Mouse (Mus musculus): Measurements from ENCODE around the gene Anks1b. TPM values are rescaled to one million over a fixed set of nuclear protein-coding genes. Genes with fewer than 3 reads are reported as not detected.

The Anks1b gene
- total and polyA plus RNA-seq, 3 experiments, result 0.11 TPM; not detected in 2

DNA sequence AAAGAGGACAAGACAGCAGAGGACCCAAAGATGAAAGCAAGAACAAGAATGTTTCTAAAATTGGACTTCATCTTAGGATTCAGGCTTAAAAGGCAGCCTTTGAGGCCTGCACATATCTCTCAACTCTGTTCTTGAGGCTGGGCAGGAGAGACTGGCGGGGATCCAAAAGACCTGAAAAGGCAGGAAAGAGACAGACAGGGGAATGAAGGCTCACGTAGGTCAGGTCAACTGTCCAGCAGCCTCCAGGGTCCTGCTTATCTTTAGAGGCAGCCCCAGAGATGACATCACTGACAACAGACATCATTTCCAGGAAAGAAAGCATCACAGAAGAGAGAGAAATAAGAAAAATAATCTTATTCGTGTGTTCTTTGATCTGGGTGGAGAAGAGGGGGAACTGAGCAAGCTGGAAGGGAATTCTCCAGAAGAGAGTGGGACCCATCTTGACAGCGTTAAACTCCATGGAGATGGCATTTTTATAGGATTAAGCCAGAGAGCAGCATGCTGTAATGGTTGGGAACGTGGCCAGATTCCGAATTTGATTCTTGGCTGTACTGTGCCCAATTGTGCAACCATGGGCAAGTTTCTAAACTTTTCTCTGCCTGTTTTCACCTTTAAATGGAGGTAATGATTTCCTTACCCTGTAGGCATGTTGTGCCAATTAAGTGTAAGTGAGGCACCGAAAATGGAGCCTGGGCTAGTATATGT lies 784.3 kb downstream of the Anks1b start:
- TF ChIP-seq CTCF (IDR thresholded peaks at IDR 0.05; ENCODE audit: low read depth, low read length) (no peak), POLR2AphosphoS5 (IDR thresholded peaks at IDR 0.05; ENCODE audit: insufficient replicate concordance, low read depth, low read length) (no peak), GATA2 (IDR thresholded peaks at IDR 0.05; ENCODE audit: borderline replicate concordance, low read depth, low read length) (no peak), GATA1 (IDR thresholded peaks at IDR 0.05; ENCODE audit: borderline replicate concordance, low read length) (no peak), TAL1 (conservative IDR thresholded peaks at IDR 0.05; ENCODE audit: low read depth, low read length) (no peak)
- no peak for DNase-seq (ENCODE audit: low spot score)

DNA sequence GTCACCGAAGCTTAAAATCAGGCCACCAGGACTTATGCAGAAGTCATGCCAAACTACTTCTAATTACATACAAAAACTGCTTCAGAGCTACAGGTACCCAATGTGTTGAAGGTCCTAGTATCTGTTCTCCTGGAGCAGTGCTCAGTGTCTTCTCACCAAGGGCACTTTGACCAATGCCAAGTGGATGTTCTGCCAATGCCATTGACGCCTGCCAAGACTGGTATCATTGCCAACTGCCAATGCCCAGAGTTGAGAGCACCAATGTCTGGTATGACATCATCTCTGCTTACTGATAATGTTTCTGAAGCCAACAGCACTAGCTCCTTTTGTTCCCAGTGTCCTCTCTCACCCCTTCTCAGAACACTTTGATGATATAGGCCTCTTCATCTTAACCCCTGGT lies 793.4 kb downstream of the Anks1b start:
- Histone ChIP-seq H3K4me3 (ENCODE audit: low read depth, low read length) (no peak overlapping the region), H3K36me3 (replicated peaks) (no peaks in the 10 kb centered on the region), H3K4me1 (ENCODE audit: insufficient read depth, low read depth, low read length) (no peaks in the 10 kb centered on the region), H3K27me3 (ENCODE audit: insufficient read depth, low read length) (no peaks in the 10 kb centered on the region), H3K9me3 (replicated peaks) (peaks cover 3% of the 10 kb centered on the region)
- TF ChIP-seq GATA1 (IDR thresholded peaks at IDR 0.05; ENCODE audit: borderline replicate concordance, low read length), result no peak
- ATAC-seq (ENCODE audit: extremely low read depth, insufficient number of reproducible peaks, low FRiP score, poor library complexity, severe bottlenecking) (no peak), DNase-seq (ENCODE audit: low spot score) (no peak)

More for the DNA sequence above, 784.3 kb downstream of the Anks1b start:
- Histone ChIP-seq H3K4me1 (ENCODE audit: insufficient read depth, low read depth, low read length) (no peaks in the 10 kb centered on the region), H3K9me3 (replicated peaks) (peaks cover 5% of the 10 kb centered on the region), H3K27me3 (ENCODE audit: insufficient read depth, low read length) (no peaks in the 10 kb centered on the region), H3K4me3 (ENCODE audit: low read depth, low read length) (no peak overlapping the region), H3K36me3 (replicated peaks) (no peaks in the 10 kb centered on the region)
- no peak for ATAC-seq (ENCODE audit: extremely low read depth, insufficient number of reproducible peaks, low FRiP score, poor library complexity, severe bottlenecking)

DNA sequence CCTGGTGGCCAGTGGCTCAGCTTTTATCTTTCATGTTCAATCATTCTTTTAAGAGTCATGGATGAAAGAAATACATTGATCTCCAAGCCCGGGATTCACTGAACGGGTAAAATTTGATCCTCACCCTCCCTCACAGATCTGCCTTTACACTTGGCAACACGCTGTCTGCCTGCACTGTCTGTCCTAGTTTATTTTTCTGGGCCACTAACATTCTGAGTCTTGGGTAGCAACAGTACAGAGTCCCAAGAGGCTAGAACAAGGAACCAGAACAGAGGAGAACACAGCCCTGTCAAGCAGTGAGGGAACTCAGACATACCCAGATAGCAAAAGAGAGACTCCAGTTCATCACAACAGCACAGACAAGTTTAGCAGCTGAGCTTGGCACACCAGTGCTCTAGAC lies 797.0 kb downstream of the Anks1b start:
- Histone ChIP-seq H3K4me1 (ENCODE audit: insufficient read depth, low read depth, low read length) (no peaks in the 10 kb centered on the region), H3K4me3 (ENCODE audit: low read depth, low read length) (no peak overlapping the region), H3K27me3 (ENCODE audit: insufficient read depth, low read length) (no peaks in the 10 kb centered on the region), H3K36me3 (replicated peaks) (no peaks in the 10 kb centered on the region), H3K9me3 (replicated peaks) (peaks cover 6% of the 10 kb centered on the region)
- no peak for ATAC-seq (ENCODE audit: extremely low read depth, insufficient number of reproducible peaks, low FRiP score, poor library complexity, severe bottlenecking)
- no peak for DNase-seq (ENCODE audit: low spot score)
- TF ChIP-seq CTCF (IDR thresholded peaks at IDR 0.05; ENCODE audit: low read depth, low read length) (no peak), GATA2 (IDR thresholded peaks at IDR 0.05; ENCODE audit: borderline replicate concordance, low read depth, low read length) (no peak)

DNA sequence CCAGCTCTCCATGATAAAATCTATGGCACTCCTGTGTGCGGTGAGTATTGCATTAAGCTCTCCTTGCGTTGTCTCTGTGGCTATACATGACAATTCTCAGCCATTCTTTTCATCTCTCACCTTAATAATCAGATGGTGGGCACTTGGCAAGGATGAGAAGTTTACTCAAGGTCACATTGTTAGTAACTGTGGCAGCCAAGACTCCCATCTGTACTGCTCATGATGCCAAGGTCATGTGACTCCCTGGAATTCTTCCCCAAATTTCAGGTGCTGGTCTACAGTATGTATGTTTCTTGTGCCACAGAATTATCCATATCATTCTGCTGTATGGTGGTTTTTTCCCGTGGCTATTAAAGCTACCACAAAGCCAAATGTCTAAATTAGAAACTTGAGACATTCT lies 798.8 kb downstream of the Anks1b start:
- Histone ChIP-seq H3K27me3 (ENCODE audit: insufficient read depth, low read length) (no peaks in the 10 kb centered on the region), H3K9me3 (replicated peaks) (peaks cover 8% of the 10 kb centered on the region; the same call in 1 of the 2 replicates), H3K4me1 (ENCODE audit: insufficient read depth, low read depth, low read length) (no peaks in the 10 kb centered on the region), H3K4me3 (ENCODE audit: low read depth, low read length) (no peak overlapping the region), H3K36me3 (replicated peaks) (no peaks in the 10 kb centered on the region)
- DNase-seq (ENCODE audit: low spot score), result no peak
- TF ChIP-seq GATA1 (IDR thresholded peaks at IDR 0.05; ENCODE audit: borderline replicate concordance, low read length) (no peak), CTCF (IDR thresholded peaks at IDR 0.05; ENCODE audit: low read depth, low read length) (no peak), GATA2 (IDR thresholded peaks at IDR 0.05; ENCODE audit: borderline replicate concordance, low read depth, low read length) (no peak), TAL1 (conservative IDR thresholded peaks at IDR 0.05; ENCODE audit: low read depth, low read length) (no peak), POLR2AphosphoS5 (IDR thresholded peaks at IDR 0.05; ENCODE audit: insufficient replicate concordance, low read depth, low read length) (no peak)
- no peak for ATAC-seq (ENCODE audit: extremely low read depth, insufficient number of reproducible peaks, low FRiP score, poor library complexity, severe bottlenecking)

DNA sequence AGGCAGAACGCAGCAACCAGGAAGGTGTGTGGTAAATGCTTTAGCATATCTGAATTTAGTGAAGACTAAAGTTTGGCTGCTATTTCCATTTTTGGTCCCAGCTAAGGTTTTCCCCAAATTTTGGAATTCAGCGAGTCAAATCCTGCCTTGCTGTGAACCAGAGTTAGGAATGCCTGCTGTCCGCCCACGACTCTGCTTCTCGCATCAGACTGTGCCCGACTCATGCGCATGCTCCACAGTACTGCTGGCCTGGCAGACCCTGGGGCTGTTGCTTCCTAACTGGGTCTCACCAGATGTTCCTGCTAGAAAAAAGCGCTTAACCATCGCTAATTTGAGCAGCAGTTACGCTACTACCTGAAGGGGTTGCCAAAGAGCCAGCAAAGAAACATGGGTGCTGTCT lies 801.1 kb downstream of the Anks1b start:
- Histone ChIP-seq H3K4me3 (ENCODE audit: low read depth, low read length) (no peak overlapping the region), H3K36me3 (replicated peaks) (no peaks in the 10 kb centered on the region), H3K9me3 (replicated peaks) (peaks cover 8% of the 10 kb centered on the region; the same call in 1 of the 2 replicates), H3K27me3 (ENCODE audit: insufficient read depth, low read length) (no peaks in the 10 kb centered on the region), H3K4me1 (ENCODE audit: insufficient read depth, low read depth, low read length) (no peaks in the 10 kb centered on the region)
- DNase-seq (ENCODE audit: low spot score) (no peak), ATAC-seq (ENCODE audit: extremely low read depth, insufficient number of reproducible peaks, low FRiP score, poor library complexity, severe bottlenecking) (no peak)
- TF ChIP-seq CTCF (IDR thresholded peaks at IDR 0.05; ENCODE audit: low read depth, low read length) (no peak), POLR2AphosphoS5 (IDR thresholded peaks at IDR 0.05; ENCODE audit: insufficient replicate concordance, low read depth, low read length) (no peak), TAL1 (conservative IDR thresholded peaks at IDR 0.05; ENCODE audit: low read depth, low read length) (no peak), GATA2 (IDR thresholded peaks at IDR 0.05; ENCODE audit: borderline replicate concordance, low read depth, low read length) (no peak), GATA1 (IDR thresholded peaks at IDR 0.05; ENCODE audit: borderline replicate concordance, low read length) (no peak)

DNA sequence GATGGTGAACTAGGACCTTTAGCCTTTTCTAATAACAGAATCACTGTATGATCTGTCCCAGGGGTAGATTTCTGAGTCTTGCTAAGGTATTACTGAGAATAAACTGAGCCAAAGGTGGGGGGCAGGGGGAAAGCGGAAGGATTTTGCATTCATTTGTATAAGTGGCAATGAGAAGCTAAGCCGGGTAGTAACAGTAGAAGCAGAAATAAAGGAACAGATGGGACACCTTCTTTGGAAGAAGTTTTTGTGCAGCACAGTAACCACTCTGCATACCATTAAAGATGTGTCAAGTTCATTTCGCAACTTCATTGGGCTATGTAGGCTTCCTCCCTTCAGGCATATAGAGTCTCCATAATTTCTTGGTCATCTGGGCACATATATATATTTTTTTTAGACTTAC lies 804.1 kb downstream of the Anks1b start:
- ATAC-seq (ENCODE audit: extremely low read depth, insufficient number of reproducible peaks, low FRiP score, poor library complexity, severe bottlenecking) (no peak), DNase-seq (ENCODE audit: low spot score) (no peak)
- H3K4me1 ChIP-seq (ENCODE audit: insufficient read depth, low read depth, low read length), result no peaks in the 10 kb centered on the region

More for the DNA sequence above, 804.1 kb downstream of the Anks1b start:
- H3K36me3 ChIP-seq (replicated peaks), result no peaks in the 10 kb centered on the region
- no peak overlapping the region for H3K4me3 ChIP-seq (ENCODE audit: low read depth, low read length)
- no peaks in the 10 kb centered on the region for H3K27me3 ChIP-seq (ENCODE audit: insufficient read depth, low read length)
- TF ChIP-seq GATA2 (IDR thresholded peaks at IDR 0.05; ENCODE audit: borderline replicate concordance, low read depth, low read length) (no peak), GATA1 (IDR thresholded peaks at IDR 0.05; ENCODE audit: borderline replicate concordance, low read length) (no peak), CTCF (IDR thresholded peaks at IDR 0.05; ENCODE audit: low read depth, low read length) (no peak), POLR2AphosphoS5 (IDR thresholded peaks at IDR 0.05; ENCODE audit: insufficient replicate concordance, low read depth, low read length) (no peak), TAL1 (conservative IDR thresholded peaks at IDR 0.05; ENCODE audit: low read depth, low read length) (no peak)
- peaks cover 8% of the 10 kb centered on the region; the same call in 1 of the 2 replicates for H3K9me3 ChIP-seq (replicated peaks)

All from G1E (cell line).